Mouse (Mus musculus) limb, embryonic 12.5 days (tissue): ENCODE results near the gene Prss12. TPM values are rescaled to one million over a fixed set of nuclear protein-coding genes. Genes with fewer than 3 reads are reported as not detected.

Experiments used
- ATAC-seq: fragments of 200-750 bp; cut with Nextera tagmentation; 2 replicates; pipeline ENCODE4 v1.8.0; 2017; ENCODE audit warnings: low read depth, moderate TSS enrichment; ENCODE audit not compliant: insufficient number of reproducible peaks, insufficient read depth, low FRiP score, low TSS enrichment
- H3K27ac ChIP-seq: fragments of 300-500 bp; sonication (generic); 2 replicates; pipeline ENCODE4 v1.5.1; 2016; ENCODE audit warnings: mild to moderate bottlenecking, moderate library complexity
- H3K27me3 ChIP-seq: fragments of 300-500 bp; sonication (generic); 2 replicates; pipeline ENCODE4 v1.6.1; 2016; ENCODE audit warnings: mild to moderate bottlenecking, moderate library complexity
- H3K36me3 ChIP-seq: fragments of 300-500 bp; sonication (generic); 2 replicates; pipeline ENCODE4 v1.6.1; 2016; ENCODE audit warnings: mild to moderate bottlenecking, moderate library complexity
- H3K4me1 ChIP-seq: fragments of 300-500 bp; sonication (generic); replicated peaks from 2 replicates; pipeline ENCODE4 v1.6.1; 2016
- H3K4me2 ChIP-seq: fragments of 300-500 bp; sonication (generic); 2 replicates; pipeline ENCODE4 v1.6.1; 2016; ENCODE audit warnings: mild to moderate bottlenecking, moderate library complexity
- H3K4me3 ChIP-seq: fragments of 300-500 bp; sonication (generic); replicated peaks from 2 replicates; pipeline ENCODE4 v1.5.1; 2016; ENCODE audit warnings: mild to moderate bottlenecking
- H3K9ac ChIP-seq: fragments of 300-500 bp; sonication (generic); replicated peaks from 2 replicates; pipeline ENCODE4 v1.6.1; 2016; ENCODE audit warnings: mild to moderate bottlenecking, moderate library complexity
- H3K9me3 ChIP-seq: fragments of 300-500 bp; sonication (generic); 2 replicates; pipeline ENCODE4 v1.6.1; 2016; ENCODE audit warnings: mild to moderate bottlenecking, moderate library complexity
- WGBS: fragments of 180-500 bp; shearing (Covaris S2); methylation state at CpG from one replicate; pipeline ENCODE4 v1.1.7; 2016; 5-methylcytosine and 5-hydroxymethylcytosine counted together
- polyA plus RNA-seq: library from polyadenylated mRNA; unstranded; fragments of >200 nt; fragmentation: Nextera tagmentation; extraction: Ambion mirVana; gene quantifications from 2 replicates; pipeline ENCODE4 v1.2.1, GENCODE M21; 2016

Prss12 gene
- polyA plus RNA-seq, 1 experiment from 2014 or later, result 5.0 TPM

DNA sequence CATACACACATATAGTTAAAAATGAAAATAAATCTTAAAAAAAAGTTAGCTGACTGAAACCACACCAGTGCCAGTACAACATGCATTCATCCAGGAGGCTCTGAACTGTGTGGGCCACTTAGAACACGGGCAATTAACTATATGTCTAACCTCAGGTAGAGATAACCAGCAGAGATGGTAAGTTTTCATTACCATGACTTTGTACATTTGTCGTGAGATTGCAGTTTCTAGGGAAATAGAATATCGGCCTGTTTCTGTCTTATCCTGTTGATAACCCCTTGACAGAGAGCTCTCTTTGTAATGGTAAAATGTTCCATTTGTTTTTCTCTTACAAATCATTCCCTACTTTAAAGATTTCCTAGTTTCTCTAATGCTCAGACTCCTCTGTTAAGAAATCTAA is 103.8 kb downstream of the Prss12 start:
- Histone ChIP-seq H3K9me3 (no peaks in the 10 kb centered on the region), H3K27me3 (no peaks in the 10 kb centered on the region), H3K36me3 (no peaks in the 10 kb centered on the region), H3K4me1 (no peaks in the 10 kb centered on the region), H3K27ac (no peak overlapping the region), H3K4me3 (no peak overlapping the region), H3K9ac (no peak overlapping the region), H3K4me2 (no peak overlapping the region)
- 88% methylated on average over 3 of the region's 3 CpGs for WGBS
- no peak for ATAC-seq

DNA sequence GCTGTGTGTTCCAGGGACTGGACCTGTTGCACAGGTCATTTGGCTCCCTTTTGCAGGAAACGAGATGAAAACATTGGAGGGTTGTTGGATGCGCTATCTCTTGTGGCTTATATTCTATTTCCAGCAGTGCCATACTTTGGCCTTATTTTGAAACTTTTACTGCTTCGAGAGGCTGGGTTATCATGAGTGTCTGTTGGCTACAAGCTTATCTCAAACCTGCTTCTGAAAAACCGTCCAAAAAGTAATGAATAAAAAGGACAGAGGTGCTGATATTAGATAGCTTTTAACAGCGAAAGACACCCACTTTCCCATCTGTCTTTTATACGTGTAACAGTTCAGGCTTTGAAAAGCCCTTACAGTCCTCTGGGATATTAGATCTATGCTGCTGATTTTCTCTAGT is 107.2 kb downstream of the Prss12 start:
- Histone ChIP-seq H3K4me1 (no peaks in the 10 kb centered on the region), H3K4me2 (no peak overlapping the region), H3K4me3 (no peak overlapping the region), H3K9ac (no peak overlapping the region), H3K27ac (no peak overlapping the region), H3K36me3 (no peaks in the 10 kb centered on the region), H3K27me3 (no peaks in the 10 kb centered on the region), H3K9me3 (no peaks in the 10 kb centered on the region)
- 88% methylated on average over 6 of the region's 6 CpGs for WGBS
- ATAC-seq, result no peak

DNA sequence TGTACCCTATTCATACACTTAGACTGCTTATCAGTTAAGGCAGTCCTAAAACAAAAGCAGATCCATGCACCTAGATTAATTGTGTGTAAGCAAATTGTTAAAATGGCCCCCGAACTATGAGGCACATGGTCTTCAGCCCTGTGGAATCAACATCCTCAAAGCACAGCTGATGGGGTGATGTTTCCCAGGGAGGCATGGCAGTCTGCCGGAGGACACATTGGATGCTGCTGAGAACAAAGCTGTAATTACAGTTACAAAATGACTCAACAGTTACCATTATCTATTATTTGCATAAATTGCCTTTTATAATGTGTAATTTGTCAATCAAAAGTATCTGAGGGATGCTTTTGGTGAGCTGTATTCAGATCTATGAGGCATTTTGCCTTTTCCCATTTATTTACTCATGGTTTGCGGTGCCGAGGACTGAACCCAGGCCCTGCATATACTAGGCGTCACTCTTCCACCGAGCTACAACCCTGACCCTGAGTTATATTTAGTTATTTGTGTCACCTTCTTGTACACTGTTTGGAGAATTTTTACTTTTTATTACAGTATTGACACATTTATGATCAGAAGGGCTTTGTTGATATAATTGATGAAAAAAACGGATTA is 108.6 kb downstream of the Prss12 start:
- ATAC-seq, result no peak

More for the DNA sequence above, 108.6 kb downstream of the Prss12 start:
- no peaks in the 10 kb centered on the region for H3K27me3 ChIP-seq
- no peak overlapping the region for H3K4me3 ChIP-seq
- WGBS, result 87% methylated on average over 7 of the region's 7 CpGs
- H3K27ac ChIP-seq, result no peak overlapping the region
- H3K36me3 ChIP-seq, result no peaks in the 10 kb centered on the region
- no peak overlapping the region for H3K4me2 ChIP-seq
- H3K9ac ChIP-seq, result no peak overlapping the region
- no peaks in the 10 kb centered on the region for H3K4me1 ChIP-seq
- no peaks in the 10 kb centered on the region for H3K9me3 ChIP-seq

Other genes with a start within 250 kb of the Prss12 start
- gene Synpo2, start 210.8 kb upstream of the Prss12 start, polyA plus RNA-seq, result 5.3 and 6.8 TPM in 2 replicates
- 41.8 and 51.1 TPM in 2 replicates for gene Sec24d, start 179.5 kb upstream of the Prss12 start, polyA plus RNA-seq
- 34.1 and 35.7 TPM in 2 replicates for gene Mettl14, start 60.8 kb upstream of the Prss12 start, polyA plus RNA-seq
- 0.84 and 1.1 TPM in 2 replicates for gene Ndst3, start 243.9 kb downstream of the Prss12 start, polyA plus RNA-seq